Mouse (Mus musculus) C2C12 (cell line): ENCODE data around the gene Stx2. TPM values are rescaled to one million over a fixed set of nuclear protein-coding genes. Genes with fewer than 3 reads are reported as not detected.

Experiments used
- H3K27me3 ChIP-seq: one replicate; pipeline ENCODE4 v1.6.1; 2011; ENCODE audit not compliant: control insufficient read depth, insufficient read depth, insufficient read length
- H3K36me3 ChIP-seq: one replicate; pipeline ENCODE4 v1.6.1; 2011; ENCODE audit not compliant: control insufficient read depth, insufficient read depth
- H3K4me3 ChIP-seq: one replicate; pipeline ENCODE4 v1.5.1; 2011; ENCODE audit warnings: mild to moderate bottlenecking, control low read depth; ENCODE audit not compliant: poor library complexity, insufficient read depth, severe bottlenecking
- H3K79me2 ChIP-seq: one replicate; pipeline ENCODE4 v1.6.1; 2011; ENCODE audit not compliant: control insufficient read depth, insufficient read depth
- H3K79me3 ChIP-seq: one replicate; pipeline ENCODE4 v1.6.1; 2011; ENCODE audit warnings: low read depth, control low read depth
- H3ac ChIP-seq: one replicate; pipeline ENCODE3; 2011; ENCODE audit warnings: low read depth; ENCODE audit not compliant: control insufficient read depth, insufficient read length
- CEBPB ChIP-seq: IDR thresholded peaks from one replicate; pipeline ENCODE4 v1.6.1; 2011; ENCODE audit warnings: low read depth, mild to moderate bottlenecking, control low read depth, moderate library complexity
- CTCF ChIP-seq: IDR thresholded peaks from one replicate; pipeline ENCODE4 v1.5.1; 2011; ENCODE audit not compliant: control insufficient read depth, insufficient read depth, insufficient read length
- FOSL1 ChIP-seq: IDR thresholded peaks from one replicate; pipeline ENCODE4 v1.8.0; 2011; ENCODE audit warnings: mild to moderate bottlenecking, low read length; ENCODE audit not compliant: poor library complexity, insufficient read depth, severe bottlenecking
- MAX ChIP-seq: IDR thresholded peaks from one replicate; pipeline ENCODE4 v1.6.1; 2011; ENCODE audit warnings: mild to moderate bottlenecking, control low read depth
- MYOD1 ChIP-seq: IDR thresholded peaks from one replicate; pipeline ENCODE4 v1.6.1; 2011; ENCODE audit warnings: low read depth; ENCODE audit not compliant: control insufficient read depth, insufficient read length
- MYOG ChIP-seq: IDR thresholded peaks from one replicate; pipeline ENCODE4 v1.6.1; 2011; ENCODE audit not compliant: control insufficient read depth, insufficient read length; ENCODE audit errors: extremely low read depth
- USF1 ChIP-seq: IDR thresholded peaks from one replicate; pipeline ENCODE4 v1.6.1; 2011; ENCODE audit warnings: low read depth, mild to moderate bottlenecking, control low read depth, moderate library complexity
- polyA plus RNA-seq: library from polyadenylated mRNA; unstranded; fragments of >200 nt; fragmentation: generic; extraction: Trizol; gene quantifications from one replicate; pipeline ENCODE4 v1.2.1, GENCODE M21; 2012; ENCODE audit warnings: missing spikeins

Gene Stx2
- polyA plus RNA-seq, 1 experiment = 24.1 TPM

- H3K4me3 ChIP-seq = no peak within 1 kb of the TSS
- TF ChIP-seq CTCF = no peak
- TF ChIP-seq FOSL1 = no peak
- no peak for TF ChIP-seq USF1
- no peak for TF ChIP-seq MYOG
- TF ChIP-seq CEBPB = no peak
- no peak for TF ChIP-seq MAX
- TF ChIP-seq MYOD1 = no peak
- no peaks in the 10 kb centered on the region for H3K79me2 ChIP-seq
- no peaks in the 10 kb centered on the region for H3K36me3 ChIP-seq
- H3K79me3 ChIP-seq = no peaks in the 10 kb centered on the region
- no peaks in the 10 kb centered on the region for H3K27me3 ChIP-seq
- no peak within 1 kb of the TSS for H3ac ChIP-seq
Measured at GRCm38 (mm10) chr5:128953278-128954070, 54.9 kb downstream of the Stx2 start, which contains the start of gene Rimbp2. Gene Rimbp2, minus strand, starts transcription at chr5:128953486.

- no peaks in the 10 kb centered on the region for H3K36me3 ChIP-seq
- H3ac ChIP-seq = no peak overlapping the region
- H3K79me3 ChIP-seq = no peaks in the 10 kb centered on the region
- no peak overlapping the region for H3K4me3 ChIP-seq
- TF ChIP-seq MAX (no peak), CEBPB (no peak), USF1 (no peak), MYOD1 (no peak)
- no peaks in the 10 kb centered on the region for H3K79me2 ChIP-seq
- H3K27me3 ChIP-seq = no peaks in the 10 kb centered on the region
Measured at GRCm38 (mm10) chr5:128952291-128953195, 55.8 kb downstream of the Stx2 start.

DNA sequence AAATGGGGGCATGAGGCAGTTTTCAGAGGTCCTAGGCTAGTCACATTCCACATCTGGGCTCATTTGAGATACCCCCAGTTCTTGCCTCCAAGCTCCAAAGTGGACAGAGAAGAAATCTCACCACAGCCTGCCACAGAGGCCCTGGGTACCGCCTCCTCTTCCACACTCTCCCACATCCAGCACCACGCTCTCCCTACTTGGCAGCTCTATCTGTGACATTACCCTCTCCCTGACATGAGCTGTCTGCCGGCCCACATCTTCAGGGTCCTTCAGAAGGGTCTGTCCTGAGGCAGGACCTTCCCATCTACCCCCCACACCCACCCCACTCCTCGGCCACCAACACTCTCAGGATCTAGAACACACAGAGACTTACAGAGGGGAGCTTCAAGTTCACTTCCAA, 56.9 kb downstream of the Stx2 start:
- Histone ChIP-seq H3K36me3 (no peaks in the 10 kb centered on the region), H3ac (no peak overlapping the region), H3K79me2 (no peaks in the 10 kb centered on the region), H3K79me3 (no peaks in the 10 kb centered on the region), H3K4me3 (no peak overlapping the region), H3K27me3 (no peaks in the 10 kb centered on the region)
- TF ChIP-seq CTCF = no peak
- no peak for TF ChIP-seq CEBPB
- TF ChIP-seq FOSL1 = no peak
- TF ChIP-seq USF1 = no peak
- no peak for TF ChIP-seq MYOG
- no peak for TF ChIP-seq MAX
- TF ChIP-seq MYOD1 = no peak

DNA sequence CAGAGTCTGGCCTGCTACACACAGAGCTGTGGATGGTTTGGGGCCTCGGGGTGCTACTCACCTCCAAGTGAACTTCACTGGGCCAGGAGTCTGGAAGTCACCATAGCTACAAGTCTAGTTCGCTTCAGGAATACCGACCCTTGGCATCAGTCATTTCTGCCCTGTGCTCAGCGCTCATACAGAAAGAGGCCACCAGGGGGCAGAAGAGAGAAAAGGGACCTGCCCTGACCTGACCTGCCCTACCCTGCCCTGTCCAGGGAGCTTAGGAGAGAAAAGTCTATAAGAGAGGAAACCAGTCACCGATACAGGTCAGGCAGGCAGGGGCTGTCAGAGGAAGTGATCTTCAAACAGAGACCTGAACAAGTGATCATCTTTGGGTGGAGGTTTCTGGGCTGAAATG, 61.3 kb downstream of the Stx2 start:
- Histone ChIP-seq H3K36me3 (no peaks in the 10 kb centered on the region), H3K4me3 (no peak overlapping the region), H3ac (no peak overlapping the region), H3K27me3 (no peaks in the 10 kb centered on the region), H3K79me2 (no peaks in the 10 kb centered on the region), H3K79me3 (no peaks in the 10 kb centered on the region)
- TF ChIP-seq MAX (no peak), FOSL1 (no peak), CEBPB (no peak), USF1 (no peak), CTCF (no peak), MYOG (no peak), MYOD1 (no peak)

DNA sequence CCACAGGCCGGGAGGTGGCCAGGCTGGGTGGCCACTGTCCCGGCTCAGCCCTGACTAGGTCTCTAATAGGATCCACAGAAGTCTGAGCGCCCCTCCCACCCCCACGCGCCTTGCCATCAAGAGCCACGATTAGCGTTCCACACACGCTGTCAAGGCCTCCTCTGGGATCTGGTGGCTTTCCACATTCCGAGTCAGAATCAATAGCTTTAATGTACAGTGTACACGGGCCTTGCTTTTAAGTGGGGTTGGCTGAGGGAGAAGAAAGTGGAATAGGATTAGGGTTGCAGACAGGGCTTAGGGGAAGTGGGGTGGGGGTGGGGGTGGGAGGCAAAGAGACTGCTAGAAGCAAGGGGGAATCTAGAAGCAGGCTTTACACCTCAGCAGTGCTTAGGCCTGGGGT, 67.9 kb downstream of the Stx2 start:
- H3K27me3 ChIP-seq = no peaks in the 10 kb centered on the region
- H3K79me3 ChIP-seq = no peaks in the 10 kb centered on the region
- TF ChIP-seq MAX (no peak), USF1 (no peak), FOSL1 (no peak), CTCF (no peak), MYOD1 (no peak), MYOG (no peak), CEBPB (no peak)
- no peaks in the 10 kb centered on the region for H3K79me2 ChIP-seq
- no peak overlapping the region for H3ac ChIP-seq
- H3K4me3 ChIP-seq = no peak overlapping the region
- no peaks in the 10 kb centered on the region for H3K36me3 ChIP-seq
